Mouse (Mus musculus) heart, embryonic 11.5 days (tissue): ENCODE data around the gene Lurap1. TPM values are rescaled to one million over a fixed set of nuclear protein-coding genes. Genes with fewer than 3 reads are reported as not detected.

Experiments
- ATAC-seq: fragments of 200-750 bp; cut with Nextera tagmentation; replicated peaks from 2 replicates; pipeline ENCODE4 v1.8.0; 2017; ENCODE audit warnings: moderate library complexity; ENCODE audit not compliant: insufficient number of reproducible peaks, low FRiP score, low TSS enrichment
- H3K27ac ChIP-seq: fragments of 300-500 bp; sonication (generic); 2 replicates; pipeline ENCODE4 v1.5.1; 2014; ENCODE audit warnings: mild to moderate bottlenecking, low read depth, low read length
- H3K27me3 ChIP-seq: fragments of 300-500 bp; sonication (generic); 2 replicates; pipeline ENCODE4 v1.6.1; 2014; ENCODE audit warnings: mild to moderate bottlenecking, low read length, mixed read lengths; ENCODE audit not compliant: control insufficient read depth, insufficient read depth
- H3K36me3 ChIP-seq: fragments of 300-500 bp; sonication (generic); 2 replicates; pipeline ENCODE4 v1.6.1; 2014; ENCODE audit warnings: mild to moderate bottlenecking, low read length, moderate library complexity, mixed read lengths; ENCODE audit not compliant: control insufficient read depth, insufficient read depth
- H3K4me1 ChIP-seq: fragments of 300-500 bp; sonication (generic); 2 replicates; pipeline ENCODE4 v1.6.1; 2014; ENCODE audit warnings: low read length; ENCODE audit not compliant: control insufficient read depth, insufficient read depth
- H3K4me2 ChIP-seq: fragments of 300-500 bp; sonication (generic); 2 replicates; pipeline ENCODE4 v1.6.1; 2014; ENCODE audit warnings: mild to moderate bottlenecking, moderate library complexity
- H3K4me3 ChIP-seq: fragments of 300-500 bp; sonication (generic); 2 replicates; pipeline ENCODE4 v1.5.1; 2014; ENCODE audit warnings: low read depth, low read length
- H3K9ac ChIP-seq: fragments of 300-500 bp; sonication (generic); 2 replicates; pipeline ENCODE4 v1.6.1; 2014; ENCODE audit warnings: mild to moderate bottlenecking, low read depth, low read length, moderate library complexity
- H3K9me3 ChIP-seq: fragments of 300-500 bp; sonication (generic); replicated peaks from 2 replicates; pipeline ENCODE4 v1.6.1; 2016; ENCODE audit warnings: low read length; ENCODE audit not compliant: control insufficient read depth
- WGBS: fragments of 180-500 bp; shearing (Covaris S2); extraction: QIAGEN DNeasy Blood & Tissue Kit; methylation state at CpG from one replicate; pipeline ENCODE4 v1.1.7; 2014; ENCODE audit not compliant: insufficient replicate concordance; 5-methylcytosine and 5-hydroxymethylcytosine counted together
- polyA plus RNA-seq: library from polyadenylated mRNA; unstranded; fragments of >200 nt; fragmentation: Nextera tagmentation; extraction: Ambion mirVana; gene quantifications from 2 replicates; pipeline ENCODE4 v1.2.1, GENCODE M21; 2014

The Lurap1 gene
- 1.6 and 2.3 TPM in 2 replicates for polyA plus RNA-seq

- Histone ChIP-seq H3K27ac (peak within 1 kb of the TSS; percentile 88), H3K4me1 (peaks cover 6% of the 10 kb centered on the region), H3K4me3 (peak within 1 kb of the TSS; percentile 90), H3K9me3 (no peaks in the 10 kb centered on the region), H3K9ac (peak within 1 kb of the TSS; percentile 96), H3K27me3 (no peaks in the 10 kb centered on the region), H3K4me2 (peak within 1 kb of the TSS; percentile 81), H3K36me3 (peaks cover 32% of the 10 kb centered on the region)
- no peak for ATAC-seq
- WGBS = 71% methylated on average over 6 of the region's 6 CpGs
Observed at GRCm38 (mm10) chr4:116151238-116151637, at the start of gene Lurap1. Gene Lurap1 (minus strand): TSS chr4:116151338.

GRCm38 (mm10) chr4:116198422-116198821 is 47.3 kb upstream of the Lurap1 start:
- no peak overlapping the region for H3K27ac ChIP-seq
- 71% methylated on average over 2 of the region's 2 CpGs for whole genome bisulfite sequencing
- no peak overlapping the region for H3K9ac ChIP-seq
- H3K36me3 ChIP-seq = no peaks in the 10 kb centered on the region
- H3K4me2 ChIP-seq = no peak overlapping the region
- H3K4me3 ChIP-seq = no peak overlapping the region
- no peaks in the 10 kb centered on the region for H3K27me3 ChIP-seq
- ATAC-seq = no peak
- H3K9me3 ChIP-seq = no peaks in the 10 kb centered on the region
- peaks cover 6% of the 10 kb centered on the region for H3K4me1 ChIP-seq

- no peak overlapping the region for H3K4me2 ChIP-seq
- WGBS = 34% methylated on average over 9 of the region's 9 CpGs
- no peak overlapping the region for H3K9ac ChIP-seq
- no peak overlapping the region for H3K4me3 ChIP-seq
- peaks cover 9% of the 10 kb centered on the region for H3K4me1 ChIP-seq
- H3K36me3 ChIP-seq = no peaks in the 10 kb centered on the region
- no peak for ATAC-seq
- no peak overlapping the region for H3K27ac ChIP-seq
- H3K27me3 ChIP-seq = no peaks in the 10 kb centered on the region
- no peaks in the 10 kb centered on the region for H3K9me3 ChIP-seq
Observed at GRCm38 (mm10) chr4:116193583-116194383, 42.6 kb upstream of the Lurap1 start.

DNA sequence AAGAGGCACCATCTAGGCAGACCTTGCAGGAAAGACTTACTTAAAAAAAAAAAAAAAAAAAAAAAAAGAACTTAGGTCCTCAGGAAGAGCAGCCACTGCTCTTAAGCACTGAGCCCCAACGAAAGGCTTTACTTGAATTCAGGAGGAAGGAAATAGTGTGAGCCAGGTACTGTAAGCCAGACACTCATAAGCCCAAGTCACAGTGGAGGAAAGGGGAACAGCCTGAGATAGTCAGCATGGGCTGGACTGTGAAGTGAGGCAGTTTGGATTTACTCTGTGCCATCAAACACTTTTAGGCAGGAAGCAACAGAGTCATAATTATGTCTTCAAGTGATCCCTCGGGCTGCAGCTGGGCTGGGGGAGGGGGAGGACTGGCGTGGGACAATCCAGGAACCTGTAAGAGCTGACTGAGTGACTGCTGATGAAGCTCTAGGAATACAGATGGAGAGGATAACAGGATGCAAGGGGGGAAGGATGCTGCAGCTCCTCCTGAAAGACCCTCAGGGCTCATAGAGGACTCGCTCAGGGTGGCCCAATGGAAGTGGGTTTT is 41.2 kb upstream of the Lurap1 start:
- ATAC-seq = no peak
- peaks cover 9% of the 10 kb centered on the region for H3K4me1 ChIP-seq
- no peaks in the 10 kb centered on the region for H3K27me3 ChIP-seq
- H3K4me3 ChIP-seq = no peak overlapping the region
- 39% methylated on average over 4 of the region's 4 CpGs for WGBS
- no peak overlapping the region for H3K4me2 ChIP-seq
- H3K36me3 ChIP-seq = no peaks in the 10 kb centered on the region
- no peaks in the 10 kb centered on the region for H3K9me3 ChIP-seq
- no peak overlapping the region for H3K27ac ChIP-seq
- H3K9ac ChIP-seq = no peak overlapping the region

GRCm38 (mm10) chr4:116185083-116185482 is 33.9 kb upstream of the Lurap1 start:
- Histone ChIP-seq H3K9me3 (no peaks in the 10 kb centered on the region), H3K4me2 (no peak overlapping the region), H3K4me1 (peaks cover 6% of the 10 kb centered on the region; the same call in 1 of the 2 replicates), H3K27me3 (no peaks in the 10 kb centered on the region), H3K9ac (no peak overlapping the region), H3K36me3 (no peaks in the 10 kb centered on the region), H3K27ac (no peak overlapping the region), H3K4me3 (no peak overlapping the region)
- 74% methylated on average over 4 of the region's 4 CpGs for WGBS
- ATAC-seq = no peak

DNA sequence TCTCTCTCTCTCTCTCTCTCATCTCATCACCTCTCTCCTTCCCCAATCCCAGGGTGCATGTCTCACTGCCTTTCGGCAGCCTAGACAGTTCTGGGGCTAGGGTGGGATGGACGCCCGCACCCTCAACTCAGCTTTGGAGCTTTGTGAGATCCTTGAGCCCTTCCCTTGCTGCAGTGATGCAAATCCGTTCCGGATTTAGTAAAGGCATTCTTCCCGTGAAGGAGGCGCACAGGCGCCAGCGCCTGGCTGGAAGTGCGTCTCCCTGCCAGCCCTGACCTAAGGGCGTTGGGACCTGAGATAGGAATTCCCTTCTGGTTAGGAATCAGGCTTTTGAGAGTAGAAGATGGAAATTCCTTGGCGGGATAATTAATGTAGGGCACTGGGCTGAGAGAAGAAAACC is 31.6 kb upstream of the Lurap1 start:
- H3K9ac ChIP-seq = peak overlapping the region; percentile 72
- no peak for ATAC-seq
- peaks cover 6% of the 10 kb centered on the region; the same call in 1 of the 2 replicates for H3K4me1 ChIP-seq
- no peak overlapping the region for H3K27ac ChIP-seq
- peak overlapping the region; percentile 26; the same call in 1 of the 2 replicates for H3K4me3 ChIP-seq
- H3K27me3 ChIP-seq = no peaks in the 10 kb centered on the region
- H3K9me3 ChIP-seq = no peaks in the 10 kb centered on the region
- H3K36me3 ChIP-seq = no peaks in the 10 kb centered on the region
- WGBS = 3% methylated on average over 12 of the region's 12 CpGs
- H3K4me2 ChIP-seq = peak overlapping the region; percentile 68

- Histone ChIP-seq H3K9ac (no peak overlapping the region), H3K27ac (no peak overlapping the region), H3K4me2 (peak overlapping the region; percentile 68; the same call in 1 of the 2 replicates), H3K36me3 (no peaks in the 10 kb centered on the region), H3K9me3 (no peaks in the 10 kb centered on the region), H3K27me3 (no peaks in the 10 kb centered on the region), H3K4me1 (peaks cover 8% of the 10 kb centered on the region), H3K4me3 (no peak overlapping the region)
- 36% methylated on average over 3 of the region's 3 CpGs for WGBS
- no peak for ATAC-seq
Observed at GRCm38 (mm10) chr4:116182079-116182478, 30.9 kb upstream of the Lurap1 start.

DNA sequence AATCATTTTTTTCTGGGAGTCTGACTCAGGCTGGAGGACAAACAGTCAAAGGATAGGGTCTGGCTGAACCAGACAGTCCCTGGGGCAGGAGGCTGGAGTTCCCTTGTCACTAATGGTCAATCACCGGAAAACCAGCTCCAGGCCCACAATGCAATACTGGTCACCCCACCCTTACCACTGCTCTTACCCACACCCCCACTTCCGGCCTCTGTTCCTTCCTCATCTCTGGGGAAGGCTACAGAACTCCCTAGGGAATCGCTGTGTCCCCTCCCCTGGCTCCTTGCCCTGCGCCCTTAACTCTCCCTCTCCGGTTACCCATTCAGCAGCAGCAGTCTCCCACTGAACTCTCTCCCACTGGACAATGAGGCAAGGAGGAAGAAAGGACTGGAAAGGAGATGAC is 26.0 kb upstream of the Lurap1 start:
- ATAC-seq = no peak; the same call in 1 of the 2 replicates
- H3K9me3 ChIP-seq = no peaks in the 10 kb centered on the region
- 22% methylated on average over 5 of the region's 5 CpGs for WGBS
- H3K27me3 ChIP-seq = no peaks in the 10 kb centered on the region
- H3K4me2 ChIP-seq = peak overlapping the region; percentile 59
- H3K36me3 ChIP-seq = no peaks in the 10 kb centered on the region
- peak overlapping the region; percentile 53; the same call in 1 of the 2 replicates for H3K9ac ChIP-seq
- H3K27ac ChIP-seq = peak overlapping the region; percentile 86
- peaks cover 34% of the 10 kb centered on the region for H3K4me1 ChIP-seq
- no peak overlapping the region for H3K4me3 ChIP-seq
